Mouse (Mus musculus) liver, embryonic 11.5 days (tissue): ENCODE results near the gene Olfr700. TPM values are rescaled to one million over a fixed set of nuclear protein-coding genes. Genes with fewer than 3 reads are reported as not detected.

Experiments used
- ATAC-seq: fragments of 200-750 bp; cut with Nextera tagmentation; replicated peaks from 2 replicates; pipeline ENCODE4 v1.8.0; 2017; ENCODE audit warnings: moderate number of reproducible peaks, mild to moderate bottlenecking, moderate TSS enrichment, moderate library complexity; ENCODE audit not compliant: low FRiP score
- DNase-seq: peaks from one replicate; pipeline ENCODE4 v3.0.0-alpha.2; 2017; ENCODE audit warnings: low spot score
- H3K27ac ChIP-seq: fragments of 300-500 bp; sonication (generic); 2 replicates; pipeline ENCODE4 v1.5.1; 2014; ENCODE audit warnings: mild to moderate bottlenecking, low read depth, low read length, control low read depth
- H3K27me3 ChIP-seq: fragments of 300-500 bp; sonication (generic); replicated peaks from 2 replicates; pipeline ENCODE4 v1.6.1; 2014; ENCODE audit warnings: low read length, mixed read lengths; ENCODE audit not compliant: control insufficient read depth, insufficient read depth
- H3K36me3 ChIP-seq: fragments of 300-500 bp; sonication (generic); 2 replicates; pipeline ENCODE4 v1.6.1; 2014; ENCODE audit warnings: mild to moderate bottlenecking, low read length, moderate library complexity, mixed read lengths; ENCODE audit not compliant: control insufficient read depth, insufficient read depth
- H3K4me1 ChIP-seq: fragments of 300-500 bp; sonication (generic); replicated peaks from 2 replicates; pipeline ENCODE4 v1.6.1; 2014; ENCODE audit warnings: low read length, mixed read lengths; ENCODE audit not compliant: control insufficient read depth, insufficient read depth
- H3K4me2 ChIP-seq: fragments of 300-500 bp; sonication (generic); 2 replicates; pipeline ENCODE4 v1.6.1; 2014; ENCODE audit warnings: mild to moderate bottlenecking, control low read depth, moderate library complexity
- H3K4me3 ChIP-seq: fragments of 300-500 bp; sonication (generic); 2 replicates; pipeline ENCODE4 v1.5.1; 2014; ENCODE audit warnings: low read depth, low read length, control low read depth
- H3K9ac ChIP-seq: fragments of 300-500 bp; sonication (generic); 2 replicates; pipeline ENCODE4 v1.6.1; 2014; ENCODE audit warnings: low read depth, low read length, control low read depth
- H3K9me3 ChIP-seq: fragments of 300-500 bp; sonication (generic); 2 replicates; pipeline ENCODE4 v1.6.1; 2016; ENCODE audit warnings: low read length, inconsistent platforms, mixed read lengths; ENCODE audit not compliant: control insufficient read depth
- WGBS: fragments of 180-500 bp; shearing (Covaris S2); extraction: QIAGEN DNeasy Blood & Tissue Kit; methylation state at CpG from one replicate; pipeline ENCODE4 v1.1.7; 2014; 5-methylcytosine and 5-hydroxymethylcytosine counted together
- polyA plus RNA-seq: library from polyadenylated mRNA; unstranded; fragments of >200 nt; fragmentation: Nextera tagmentation; extraction: Ambion mirVana; gene quantifications from 2 replicates; pipeline ENCODE4 v1.2.1, GENCODE M21; 2014

Gene Olfr700
- polyA plus RNA-seq, 1 experiment from 2014 or later = not detected

GRCm38 (mm10) chr7:106758800-106759199 is 49.8 kb downstream of the Olfr700 start:
- H3K9me3 ChIP-seq = no peaks in the 10 kb centered on the region
- no peaks in the 10 kb centered on the region for H3K27me3 ChIP-seq
- no peaks in the 10 kb centered on the region for H3K4me1 ChIP-seq
- no peak overlapping the region for H3K4me3 ChIP-seq
- no peak overlapping the region for H3K4me2 ChIP-seq
- WGBS = 84% methylated on average over 2 of the region's 2 CpGs
- H3K27ac ChIP-seq = no peak overlapping the region
- DNase-seq = no peak
- H3K9ac ChIP-seq = no peak overlapping the region
- no peaks in the 10 kb centered on the region for H3K36me3 ChIP-seq
- ATAC-seq = no peak

Other genes with a start within 250 kb of the Olfr700 start
- not detected in 2 replicates for gene Olfr693, start 128.2 kb downstream of the Olfr700 start, polyA plus RNA-seq
- gene Olfr694, start 117.0 kb downstream of the Olfr700 start, polyA plus RNA-seq = not detected in 2 replicates
- gene Olfr695, start 92.4 kb downstream of the Olfr700 start, polyA plus RNA-seq = not detected in 2 replicates
- not detected in 2 replicates for gene Olfr697, start 66.4 kb downstream of the Olfr700 start, polyA plus RNA-seq
- gene Olfr698, start 53.4 kb downstream of the Olfr700 start, polyA plus RNA-seq = not detected in 2 replicates
- not detected in 2 replicates for gene Olfr699, start 15.6 kb downstream of the Olfr700 start, polyA plus RNA-seq
- not detected in 2 replicates for gene Olfr701, start 5.3 kb upstream of the Olfr700 start, polyA plus RNA-seq
- gene Olfr702, start 25.1 kb upstream of the Olfr700 start, polyA plus RNA-seq = not detected in 2 replicates
- not detected in 2 replicates for gene Olfr703, start 34.5 kb upstream of the Olfr700 start, polyA plus RNA-seq
- gene Olfr704, start 54.4 kb upstream of the Olfr700 start, polyA plus RNA-seq = not detected in 2 replicates
- gene Olfr705, start 68.1 kb upstream of the Olfr700 start, polyA plus RNA-seq = not detected in 2 replicates
- not detected in 2 replicates for gene Olfr706, start 79.3 kb upstream of the Olfr700 start, polyA plus RNA-seq
- gene Olfr707, start 92.4 kb upstream of the Olfr700 start, polyA plus RNA-seq = not detected in 2 replicates
- gene Olfr1532-ps1, start 99.2 kb upstream of the Olfr700 start, polyA plus RNA-seq = not detected in 2 replicates
- not detected in 2 replicates for gene Olfr709-ps1, start 123.4 kb upstream of the Olfr700 start, polyA plus RNA-seq
- gene Olfr710, start 139.5 kb upstream of the Olfr700 start, polyA plus RNA-seq = not detected in 2 replicates
- gene Olfr6, start 155.1 kb upstream of the Olfr700 start, polyA plus RNA-seq = not detected in 2 replicates
- gene Olfr711, start 166.6 kb upstream of the Olfr700 start, polyA plus RNA-seq = not detected in 2 replicates
- gene Olfr2, start 197.2 kb upstream of the Olfr700 start, polyA plus RNA-seq = not detected in 2 replicates
- gene Olfr713, start 222.3 kb upstream of the Olfr700 start, polyA plus RNA-seq = not detected in 2 replicates